Mouse (Mus musculus): ENCODE data around the gene Prkn.

GRCm38 (mm10) chr17:11644873-11645464, 804.8 kb downstream of the Prkn start:
- TF ChIP-seq NRF1 (IDR thresholded peaks at IDR 0.05; ENCODE audit: insufficient read depth, low read depth, low read length, poor library complexity, severe bottlenecking) (no peak), MAFK (IDR thresholded peaks at IDR 0.05; ENCODE audit: borderline replicate concordance, low read depth, low read length) (no peak), MAX (IDR thresholded peaks at IDR 0.05; ENCODE audit: low read length) (no peak), MAZ (IDR thresholded peaks at IDR 0.05; ENCODE audit: low read depth, low read length) (no peak), TBP (IDR thresholded peaks at IDR 0.05; ENCODE audit: low read depth, low read length) (no peak), CHD2 (IDR thresholded peaks at IDR 0.05; ENCODE audit: low read length) (no peak), POLR2A (IDR thresholded peaks at IDR 0.05; ENCODE audit: control insufficient read depth in 1 of 2, insufficient read depth in 1 of 2, low read depth in 1 of 2, low read length in 2 of 2, poor library complexity in 1 of 2) (no peak), RAD21 (IDR thresholded peaks at IDR 0.05; ENCODE audit: low read depth, low read length) (no peak), CTCF (IDR thresholded peaks at IDR 0.05 in 2 of 3, conservative IDR thresholded peaks at IDR 0.05 in 1 of 3; ENCODE audit: control insufficient read depth in 1 of 3, insufficient read depth in 1 of 3, low read depth in 2 of 3, low read length in 3 of 3, poor library complexity in 1 of 3, severe bottlenecking in 1 of 3) (no peak), ZC3H11A (IDR thresholded peaks at IDR 0.05; ENCODE audit: low read depth, low read length) (no peak), GATA1 (IDR thresholded peaks at IDR 0.05; ENCODE audit: low read depth, low read length) (no peak), RCOR1 (IDR thresholded peaks at IDR 0.05; ENCODE audit: low read depth, low read length) (no peak)

All from MEL (cell line).